Mouse (Mus musculus): Measurements from ENCODE around the gene Mcl1. TPM values are rescaled to one million over a fixed set of nuclear protein-coding genes. Genes with fewer than 3 reads are reported as not detected.

Gene Mcl1
- polyA plus RNA-seq, 1 experiment from 2014 or later: 46.3 TPM

DNA sequence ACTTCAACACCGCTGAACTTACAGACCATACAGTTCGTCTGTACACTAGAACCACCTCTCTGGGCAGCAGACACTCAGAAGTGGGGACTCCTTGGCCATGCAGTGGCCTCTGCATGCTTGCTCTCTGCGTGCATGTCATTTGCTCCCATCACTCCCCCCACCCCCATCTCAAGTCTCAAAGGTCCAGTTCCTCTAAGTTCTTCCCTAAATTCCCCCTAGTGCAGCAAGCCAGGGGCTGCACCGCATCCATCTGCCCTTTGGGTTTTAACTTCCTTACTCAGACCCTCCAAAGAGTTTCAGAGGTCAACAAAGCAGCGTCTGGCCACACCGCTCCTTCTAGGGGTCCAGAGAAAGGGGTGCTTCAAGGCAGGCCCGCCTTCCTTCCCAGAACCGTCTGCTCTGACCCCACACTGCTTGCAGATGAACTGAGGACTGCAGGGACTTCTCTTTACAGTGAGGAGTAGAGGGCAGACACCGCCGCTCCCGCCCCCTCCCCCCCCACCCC lies 15.2 kb downstream of the Mcl1 start:
- Histone ChIP-seq H3K4me2 (peak overlapping the region; percentile 64), H3K27ac (ENCODE audit: low read depth, low read length) (peak overlapping the region; percentile 94), H3K4me3 (ENCODE audit: low read depth, low read length) (peak overlapping the region; percentile 17; the same call in 1 of the 2 replicates), H3K9me3 (replicated peaks; ENCODE audit: control insufficient read depth, low read length) (no peaks in the 10 kb centered on the region), H3K4me1 (ENCODE audit: control insufficient read depth, insufficient read depth, low read length) (peaks cover 59% of the 10 kb centered on the region), H3K36me3 (ENCODE audit: control insufficient read depth, insufficient read depth, low read length) (peaks cover 8% of the 10 kb centered on the region), H3K9ac (ENCODE audit: low read depth, low read length) (peak overlapping the region; percentile 58), H3K27me3 (ENCODE audit: control insufficient read depth, insufficient read depth, low read length) (no peaks in the 10 kb centered on the region)
- WGBS (ENCODE audit: insufficient replicate concordance): 13% methylated on average over 11 of the region's 11 CpGs
- ATAC-seq (replicated peaks; ENCODE audit: insufficient number of reproducible peaks, low FRiP score, low TSS enrichment): no peak

DNA sequence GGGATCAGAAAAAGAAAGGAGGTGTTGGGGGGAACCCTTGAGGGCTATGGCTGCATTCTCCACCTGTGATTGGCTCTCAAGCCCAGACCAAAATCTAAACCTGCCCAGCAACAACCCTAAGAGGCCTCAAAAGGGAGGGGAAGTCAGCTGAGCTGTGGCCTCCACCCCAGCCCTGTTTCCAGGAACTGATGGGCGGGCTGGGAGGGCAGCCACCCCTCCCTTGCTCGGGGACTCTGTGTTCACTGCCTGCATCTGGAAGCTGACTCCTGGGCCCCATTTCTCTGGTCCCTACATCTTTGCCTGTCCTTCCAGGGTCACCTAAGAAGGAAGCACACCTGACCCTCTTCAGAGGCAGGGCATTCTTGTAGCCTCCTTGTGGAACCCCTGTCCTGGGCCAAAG lies 15.6 kb downstream of the Mcl1 start:
- WGBS (ENCODE audit: insufficient replicate concordance): 0% methylated on average over 2 of the region's 2 CpGs
- peak overlapping the region; percentile 58 for H3K9ac ChIP-seq (ENCODE audit: low read depth, low read length)
- peaks cover 58% of the 10 kb centered on the region for H3K4me1 ChIP-seq (ENCODE audit: control insufficient read depth, insufficient read depth, low read length)
- H3K36me3 ChIP-seq (ENCODE audit: control insufficient read depth, insufficient read depth, low read length): peaks cover 7% of the 10 kb centered on the region
- H3K27me3 ChIP-seq (ENCODE audit: control insufficient read depth, insufficient read depth, low read length): no peaks in the 10 kb centered on the region
- peak overlapping the region; percentile 17; the same call in 1 of the 2 replicates for H3K4me3 ChIP-seq (ENCODE audit: low read depth, low read length)
- peak; percentile 81 for ATAC-seq (replicated peaks; ENCODE audit: insufficient number of reproducible peaks, low FRiP score, low TSS enrichment)
- H3K9me3 ChIP-seq (replicated peaks; ENCODE audit: control insufficient read depth, low read length): no peaks in the 10 kb centered on the region
- peak overlapping the region; percentile 94 for H3K27ac ChIP-seq (ENCODE audit: low read depth, low read length)
- H3K4me2 ChIP-seq: peak overlapping the region; percentile 64

- peaks cover 58% of the 10 kb centered on the region for H3K4me1 ChIP-seq (ENCODE audit: control insufficient read depth, insufficient read depth, low read length)
- WGBS (ENCODE audit: insufficient replicate concordance): 5% methylated on average over 6 of the region's 6 CpGs
These were observed 16.2 kb downstream of the Mcl1 start for GRCm38 (mm10) chr3:95674812-95675211.

GRCm38 (mm10) chr3:95675301-95676092 lies 16.9 kb downstream of the Mcl1 start:
- Histone ChIP-seq H3K9ac (ENCODE audit: low read depth, low read length) (peak overlapping the region; percentile 63), H3K27me3 (ENCODE audit: control insufficient read depth, insufficient read depth, low read length) (no peaks in the 10 kb centered on the region), H3K4me2 (peak overlapping the region; percentile 64), H3K4me1 (ENCODE audit: control insufficient read depth, insufficient read depth, low read length) (peaks cover 58% of the 10 kb centered on the region), H3K36me3 (ENCODE audit: control insufficient read depth, insufficient read depth, low read length) (0 out of 2 replicates have a peak, but pooled peaks cover 3% of the 10 kb centered on the region), H3K9me3 (replicated peaks; ENCODE audit: control insufficient read depth, low read length) (no peaks in the 10 kb centered on the region), H3K27ac (ENCODE audit: low read depth, low read length) (peak overlapping the region; percentile 94), H3K4me3 (ENCODE audit: low read depth, low read length) (peak overlapping the region; percentile 5; the same call in 1 of the 2 replicates)
- WGBS (ENCODE audit: insufficient replicate concordance): 6% methylated on average over 7 of the region's 8 CpGs
- peak; percentile 25; the same call in 1 of the 2 replicates for ATAC-seq (replicated peaks; ENCODE audit: insufficient number of reproducible peaks, low FRiP score, low TSS enrichment)

More at GRCm38 (mm10) chr3:95674812-95675211, 16.2 kb downstream of the Mcl1 start:
- H3K4me2 ChIP-seq: peak overlapping the region; percentile 64
- no peaks in the 10 kb centered on the region for H3K9me3 ChIP-seq (replicated peaks; ENCODE audit: control insufficient read depth, low read length)
- 0 out of 2 replicates have a peak, but pooled peaks cover 3% of the 10 kb centered on the region for H3K36me3 ChIP-seq (ENCODE audit: control insufficient read depth, insufficient read depth, low read length)
- H3K27ac ChIP-seq (ENCODE audit: low read depth, low read length): peak overlapping the region; percentile 94
- H3K27me3 ChIP-seq (ENCODE audit: control insufficient read depth, insufficient read depth, low read length): no peaks in the 10 kb centered on the region
- ATAC-seq (replicated peaks; ENCODE audit: insufficient number of reproducible peaks, low FRiP score, low TSS enrichment): peak; percentile 29; the same call in 1 of the 2 replicates
- H3K9ac ChIP-seq (ENCODE audit: low read depth, low read length): peak overlapping the region; percentile 63
- peak overlapping the region; percentile 5; the same call in 1 of the 2 replicates for H3K4me3 ChIP-seq (ENCODE audit: low read depth, low read length)

DNA sequence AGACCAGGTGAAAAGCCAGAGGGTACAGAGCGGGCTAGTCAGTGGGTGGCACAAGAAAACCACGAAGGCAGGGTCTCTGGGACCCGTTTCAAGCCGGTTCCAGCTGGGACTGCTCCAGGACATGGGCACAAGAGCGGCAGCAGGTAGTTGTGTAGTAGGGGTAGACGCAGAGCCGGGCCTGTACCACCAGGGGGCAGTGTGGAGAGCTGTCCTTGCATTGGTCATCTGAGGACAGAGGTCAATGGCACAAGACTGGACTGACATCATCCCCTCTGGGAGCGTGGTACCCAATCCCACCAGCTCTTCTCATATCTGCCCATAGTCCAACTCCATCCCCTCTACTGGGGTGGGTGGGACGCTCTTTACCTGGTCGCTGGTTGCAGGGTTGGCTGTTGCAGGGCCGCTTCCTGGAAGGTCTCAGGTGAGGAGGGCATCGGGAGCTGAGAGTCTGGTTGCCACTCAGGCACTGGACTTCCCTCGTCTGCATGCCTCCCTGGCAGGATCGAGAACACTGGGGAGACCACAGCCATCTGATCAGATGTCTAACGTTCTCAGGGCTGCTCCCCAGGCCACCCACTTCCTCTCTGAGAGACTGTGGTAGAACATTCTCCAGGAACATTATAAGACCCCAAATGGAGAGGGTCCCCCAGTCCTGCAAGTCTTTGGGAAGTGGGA lies 18.3 kb downstream of the Mcl1 start:
- no peaks in the 10 kb centered on the region for H3K27me3 ChIP-seq (ENCODE audit: control insufficient read depth, insufficient read depth, low read length)
- no peak overlapping the region for H3K4me3 ChIP-seq (ENCODE audit: low read depth, low read length)
- no peak overlapping the region for H3K9ac ChIP-seq (ENCODE audit: low read depth, low read length)
- no peak overlapping the region for H3K4me2 ChIP-seq
- ATAC-seq (replicated peaks; ENCODE audit: insufficient number of reproducible peaks, low FRiP score, low TSS enrichment): no peak
- H3K36me3 ChIP-seq (ENCODE audit: control insufficient read depth, insufficient read depth, low read length): 0 out of 2 replicates have a peak, but pooled peaks cover 3% of the 10 kb centered on the region
- H3K4me1 ChIP-seq (ENCODE audit: control insufficient read depth, insufficient read depth, low read length): peaks cover 66% of the 10 kb centered on the region
- no peak overlapping the region for H3K27ac ChIP-seq (ENCODE audit: low read depth, low read length)
- H3K9me3 ChIP-seq (replicated peaks; ENCODE audit: control insufficient read depth, low read length): no peaks in the 10 kb centered on the region
- WGBS (ENCODE audit: insufficient replicate concordance): 48% methylated on average over 15 of the region's 15 CpGs

DNA sequence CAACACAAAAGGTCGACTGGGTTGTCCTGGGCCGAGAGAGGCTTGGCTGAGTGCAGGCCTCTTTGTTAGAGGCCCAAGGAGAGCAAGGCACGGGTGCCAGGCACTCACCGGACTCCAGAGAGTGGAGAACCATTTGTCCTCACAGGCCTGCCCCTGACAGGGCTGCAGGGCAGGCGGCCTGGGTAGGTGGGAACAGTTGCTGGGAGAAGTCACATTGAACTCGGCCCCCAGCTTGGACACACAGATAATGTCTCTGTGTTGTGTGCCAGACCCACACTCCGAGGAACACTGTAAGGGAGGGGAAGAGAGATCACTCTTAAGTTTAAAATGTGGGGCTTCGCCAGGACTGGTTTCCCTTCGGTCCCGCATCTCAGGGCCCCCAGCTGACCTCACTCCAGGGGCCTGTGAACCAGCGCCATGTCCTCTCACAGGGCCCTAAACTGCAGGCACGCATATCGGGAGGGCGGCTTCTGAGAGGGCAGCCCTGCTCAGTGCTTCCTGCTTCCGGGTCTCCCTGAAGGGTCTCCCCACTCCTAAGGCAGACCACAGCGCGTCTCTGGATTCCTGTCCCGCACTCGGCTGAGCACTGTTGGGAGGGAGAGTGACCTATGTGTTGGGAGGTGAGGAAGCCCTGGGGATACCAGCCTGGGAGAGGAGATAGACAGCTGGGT lies 19.0 kb downstream of the Mcl1 start:
- 69% methylated on average over 19 of the region's 19 CpGs for WGBS (ENCODE audit: insufficient replicate concordance)
- peaks cover 61% of the 10 kb centered on the region for H3K4me1 ChIP-seq (ENCODE audit: control insufficient read depth, insufficient read depth, low read length)
- H3K36me3 ChIP-seq (ENCODE audit: control insufficient read depth, insufficient read depth, low read length): 0 out of 2 replicates have a peak, but pooled peaks cover 3% of the 10 kb centered on the region
- H3K4me2 ChIP-seq: no peak overlapping the region
- H3K4me3 ChIP-seq (ENCODE audit: low read depth, low read length): no peak overlapping the region
- no peak for ATAC-seq (replicated peaks; ENCODE audit: insufficient number of reproducible peaks, low FRiP score, low TSS enrichment)
- H3K27ac ChIP-seq (ENCODE audit: low read depth, low read length): no peak overlapping the region
- no peaks in the 10 kb centered on the region for H3K9me3 ChIP-seq (replicated peaks; ENCODE audit: control insufficient read depth, low read length)
- no peak overlapping the region for H3K9ac ChIP-seq (ENCODE audit: low read depth, low read length)
- no peaks in the 10 kb centered on the region for H3K27me3 ChIP-seq (ENCODE audit: control insufficient read depth, insufficient read depth, low read length)

GRCm38 (mm10) chr3:95679551-95679950 lies 21.0 kb downstream of the Mcl1 start:
- no peaks in the 10 kb centered on the region for H3K36me3 ChIP-seq (ENCODE audit: control insufficient read depth, insufficient read depth, low read length)
- no peak for ATAC-seq (replicated peaks; ENCODE audit: insufficient number of reproducible peaks, low FRiP score, low TSS enrichment)
- H3K9me3 ChIP-seq (replicated peaks; ENCODE audit: control insufficient read depth, low read length): no peaks in the 10 kb centered on the region
- H3K4me1 ChIP-seq (ENCODE audit: control insufficient read depth, insufficient read depth, low read length): peaks cover 47% of the 10 kb centered on the region
- 89% methylated on average over 8 of the region's 8 CpGs for WGBS (ENCODE audit: insufficient replicate concordance)
- no peaks in the 10 kb centered on the region for H3K27me3 ChIP-seq (ENCODE audit: control insufficient read depth, insufficient read depth, low read length)
- H3K27ac ChIP-seq (ENCODE audit: low read depth, low read length): no peak overlapping the region
- H3K4me2 ChIP-seq: no peak overlapping the region
- no peak overlapping the region for H3K9ac ChIP-seq (ENCODE audit: low read depth, low read length)
- no peak overlapping the region for H3K4me3 ChIP-seq (ENCODE audit: low read depth, low read length)

- 72% methylated on average over 6 of the region's 6 CpGs for WGBS (ENCODE audit: insufficient replicate concordance)
- Histone ChIP-seq H3K9ac (ENCODE audit: low read depth, low read length) (no peak overlapping the region; the same call in 1 of the 2 replicates), H3K9me3 (replicated peaks; ENCODE audit: control insufficient read depth, low read length) (no peaks in the 10 kb centered on the region)
These were observed 22.1 kb downstream of the Mcl1 start for GRCm38 (mm10) chr3:95680673-95681072.

More at GRCm38 (mm10) chr3:95680673-95681072, 22.1 kb downstream of the Mcl1 start:
- no peaks in the 10 kb centered on the region for H3K36me3 ChIP-seq (ENCODE audit: control insufficient read depth, insufficient read depth, low read length)
- H3K4me3 ChIP-seq (ENCODE audit: low read depth, low read length): no peak overlapping the region
- H3K27ac ChIP-seq (ENCODE audit: low read depth, low read length): no peak overlapping the region
- ATAC-seq (replicated peaks; ENCODE audit: insufficient number of reproducible peaks, low FRiP score, low TSS enrichment): no peak
- no peak overlapping the region for H3K4me2 ChIP-seq
- peaks cover 43% of the 10 kb centered on the region for H3K4me1 ChIP-seq (ENCODE audit: control insufficient read depth, insufficient read depth, low read length)
- no peaks in the 10 kb centered on the region for H3K27me3 ChIP-seq (ENCODE audit: control insufficient read depth, insufficient read depth, low read length)

Measured in heart, embryonic 11.5 days (tissue).